Mouse (Mus musculus) CH12.LX (cell line): ENCODE measurements at regions not wholly inside any gene's neighbourhood (a gene's known extent, or its start where the extent isn't known, plus 50 kb on each side); places are given as distances from the start of the nearest gene placed in this dataset.

Source experiments
- CHD1 ChIP-seq: IDR thresholded peaks from 2 replicates; pipeline ENCODE4 v1.6.1; 2012; ENCODE audit warnings: low read depth, low read length, improper control_type of control experiment, inconsistent platforms
- RAD21 ChIP-seq: IDR thresholded peaks from 2 replicates; pipeline ENCODE4 v1.6.1; 2011; ENCODE audit warnings: low read depth, mild to moderate bottlenecking, low read length, improper control_type of control experiment, moderate library complexity
- UBTF ChIP-seq: IDR thresholded peaks from 2 replicates; pipeline ENCODE4 v1.6.1; 2012; ENCODE audit warnings: low read depth, mild to moderate bottlenecking, inconsistent platforms, low read length, improper control_type of control experiment, moderate library complexity
- ZKSCAN1 ChIP-seq: IDR thresholded peaks from 2 replicates; pipeline ENCODE4 v1.6.1; 2012; ENCODE audit warnings: low read depth, inconsistent platforms, low read length, improper control_type of control experiment, borderline replicate concordance

- TF ChIP-seq ZKSCAN1 (no peak), RAD21 (no peak), CHD1 (no peak), UBTF (no peak)
Measured at GRCm38 (mm10) chr12:113337271-113337670, 151.5 kb downstream of the Tmem121 start.
